Mouse (Mus musculus) liver, embryonic 14.5 days (tissue): ENCODE measurements around the gene Fermt2. TPM values are rescaled to one million over a fixed set of nuclear protein-coding genes. Genes with fewer than 3 reads are reported as not detected.
A peak's percentile ranks its signal among the peaks of the same experiment; 100 is the strongest.

Source experiments
- ATAC-seq: fragments of 200-750 bp; cut with Nextera tagmentation; 2 replicates; pipeline ENCODE4 v1.8.0; 2017; ENCODE audit warnings: moderate number of reproducible peaks, mild to moderate bottlenecking, moderate library complexity; ENCODE audit not compliant: insufficient read depth
- DNase-seq, 3 experiments: peaks; one replicate each; pipeline ENCODE4 v3.0.0-alpha.2; 2012 to 2013; ENCODE audit warnings: low read depth in 3 of 3, low spot score in 3 of 3
- H3K27ac ChIP-seq: fragments of 300-500 bp; sonication (generic); 2 replicates; pipeline ENCODE4 v1.5.1; 2014; ENCODE audit warnings: moderate library complexity, mild to moderate bottlenecking, control low read depth, inconsistent platforms
- H3K27me3 ChIP-seq: fragments of 300-500 bp; sonication (generic); 2 replicates; pipeline ENCODE4 v1.6.1; 2014; ENCODE audit warnings: mild to moderate bottlenecking, low read length, moderate library complexity; ENCODE audit not compliant: control insufficient read depth, insufficient read depth
- H3K36me3 ChIP-seq: fragments of 300-500 bp; sonication (generic); replicated peaks from 2 replicates; pipeline ENCODE4 v1.6.1; 2014; ENCODE audit warnings: low read depth; ENCODE audit not compliant: control insufficient read depth, insufficient read depth
- H3K4me1 ChIP-seq, 2 experiments: fragments of 200-500 bp in 1 of 2; fragments of 300-500 bp in 1 of 2; sonication (generic) in 1 of 2; replicated peaks; 2 replicates each; pipeline ENCODE4 v1.6.1; 2012 to 2014; ENCODE audit warnings: antibody characterized with exemption in 1 of 2, inconsistent platforms in 1 of 2, low read length in 1 of 2; ENCODE audit not compliant: control insufficient read depth in 2 of 2, insufficient read depth in 2 of 2
- H3K4me2 ChIP-seq: fragments of 300-500 bp; sonication (generic); 2 replicates; pipeline ENCODE4 v1.6.1; 2014; ENCODE audit warnings: low read depth, mild to moderate bottlenecking, control low read depth, moderate library complexity
- H3K4me3 ChIP-seq, 2 experiments: fragments of 200-500 bp in 1 of 2; fragments of 300-500 bp in 1 of 2; sonication (generic) in 1 of 2; 2 replicates each; pipeline ENCODE4 v1.5.1; 2012 to 2014; ENCODE audit warnings: low read depth in 2 of 2, low read length in 2 of 2, mild to moderate bottlenecking in 2 of 2, control low read depth in 1 of 2, inconsistent platforms in 1 of 2, moderate library complexity in 1 of 2; ENCODE audit not compliant: insufficient read depth in 1 of 2
- H3K9ac ChIP-seq: fragments of 300-500 bp; sonication (generic); replicated peaks from 2 replicates; pipeline ENCODE4 v1.6.1; 2014; ENCODE audit warnings: mild to moderate bottlenecking, control low read depth, moderate library complexity
- H3K9me3 ChIP-seq: fragments of 300-500 bp; sonication (generic); 2 replicates; pipeline ENCODE4 v1.6.1; 2016; ENCODE audit warnings: low read length, mixed read lengths; ENCODE audit not compliant: control insufficient read depth
- CTCF ChIP-seq: IDR thresholded peaks from 2 replicates; pipeline ENCODE4 v1.5.1; 2016; ENCODE audit warnings: antibody characterized with exemption, low read depth, control low read depth
- EP300 ChIP-seq: IDR thresholded peaks from 2 replicates; pipeline ENCODE4 v1.6.1; 2016; ENCODE audit warnings: antibody characterized with exemption, low read depth
- WGBS: fragments of 180-500 bp; shearing (Covaris S2); extraction: QIAGEN DNeasy Blood & Tissue Kit; methylation state at CpG from one replicate; pipeline ENCODE4 v1.1.7; 2014; ENCODE audit not compliant: insufficient replicate concordance; 5-methylcytosine and 5-hydroxymethylcytosine counted together
- polyA plus RNA-seq, 2 experiments: library from polyadenylated mRNA; depleted of rRNA in 1 of 2; stranded (reverse) in 1 of 2; unstranded in 1 of 2; fragments of >200 nt; fragmentation: Nextera tagmentation in 1 of 2; extraction: Ambion mirVana in 1 of 2; gene quantifications; 2 replicates each; pipeline versions ENCODE4 v1.2.1 to v1.2.3; 2012 to 2014

Gene Fermt2
- polyA plus RNA-seq, 2 experiments: 13.6 to 25.5 TPM

DNA sequence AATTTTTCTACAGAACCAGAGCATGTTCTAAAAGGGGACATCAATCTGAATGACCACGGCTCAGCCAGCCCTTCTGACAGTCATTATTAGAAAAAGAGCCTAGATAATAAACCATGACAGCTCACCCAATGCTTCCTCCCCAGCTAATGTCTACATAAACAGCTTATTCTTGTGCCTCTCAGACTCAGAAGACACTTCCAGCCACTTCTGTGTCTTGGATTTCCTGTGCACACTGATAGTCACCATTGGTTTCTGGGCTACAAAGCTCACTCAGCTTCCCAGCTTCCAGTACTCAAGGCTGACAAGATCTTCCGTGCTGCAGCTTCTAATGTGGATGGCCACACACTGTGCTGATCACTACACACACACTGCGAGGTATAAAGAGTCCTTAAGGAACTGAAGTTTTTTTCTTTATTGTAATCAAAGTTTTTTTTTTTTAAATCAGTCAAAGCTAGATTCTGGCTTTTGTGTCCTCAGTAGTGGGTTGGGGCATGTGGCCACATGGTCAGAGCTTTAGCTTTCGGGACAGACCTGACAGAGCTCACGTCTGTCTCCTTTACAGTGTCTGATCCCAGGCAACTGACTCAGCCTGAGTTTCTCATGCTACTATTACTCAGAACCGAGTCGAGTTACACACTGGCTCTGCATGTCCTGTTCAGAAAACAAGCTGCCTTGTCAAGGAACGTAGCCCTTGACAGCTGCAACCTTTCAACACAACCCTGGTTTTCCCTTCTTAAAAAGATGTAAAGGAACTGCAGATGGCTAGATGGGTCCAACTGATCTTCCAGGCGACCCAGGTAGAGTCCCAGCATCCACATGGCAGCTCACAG is 50.7 kb downstream of the Fermt2 start:
- H3K4me1 ChIP-seq: peaks cover 0 to 10% of the 10 kb centered on the region in 2 experiments; a peak in 2 of 4 replicates
- no peak overlapping the region for H3K9ac ChIP-seq
- no peaks in the 10 kb centered on the region for H3K27me3 ChIP-seq
- H3K36me3 ChIP-seq: no peaks in the 10 kb centered on the region
- DNase-seq (no peak), ATAC-seq (no peak)
- 58% methylated on average over 9 of the region's 9 CpGs for WGBS
- H3K9me3 ChIP-seq: no peaks in the 10 kb centered on the region
- H3K27ac ChIP-seq: no peak overlapping the region
- no peak overlapping the region for H3K4me2 ChIP-seq
- no peak overlapping the region for H3K4me3 ChIP-seq
- no peak for TF ChIP-seq CTCF
- no peak for TF ChIP-seq EP300

DNA sequence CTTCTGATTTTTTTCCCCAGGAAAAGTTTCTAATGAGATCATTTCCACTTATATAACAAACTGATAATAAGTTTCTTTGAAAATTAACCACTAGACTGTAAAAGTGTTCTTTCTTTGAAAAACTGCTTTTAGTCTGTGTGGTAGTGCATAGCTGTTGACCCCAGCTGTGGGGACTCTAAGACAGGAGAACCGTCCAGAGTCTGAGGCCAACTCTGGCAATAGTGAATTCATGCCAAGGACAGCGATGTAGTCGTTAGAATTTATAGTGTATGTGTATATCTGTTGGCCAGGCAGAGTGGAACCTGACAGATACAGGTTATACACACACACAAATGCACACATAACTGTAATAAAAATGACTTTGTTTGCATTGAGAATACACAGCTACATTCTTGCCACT is 51.4 kb downstream of the Fermt2 start:
- WGBS: 60% methylated on average over 3 of the region's 3 CpGs
- no peaks in the 10 kb centered on the region for H3K9me3 ChIP-seq
- H3K27ac ChIP-seq: no peak overlapping the region
- no peak overlapping the region for H3K4me3 ChIP-seq
- ATAC-seq: no peak
- no peak overlapping the region for H3K9ac ChIP-seq
- no peaks in the 10 kb centered on the region for H3K36me3 ChIP-seq
- no peak for DNase-seq
- H3K27me3 ChIP-seq: no peaks in the 10 kb centered on the region
- peaks cover 0 to 10% of the 10 kb centered on the region in 2 experiments; a peak in 2 of 4 replicates for H3K4me1 ChIP-seq
- no peak for TF ChIP-seq EP300
- TF ChIP-seq CTCF: no peak
- no peak overlapping the region for H3K4me2 ChIP-seq

DNA sequence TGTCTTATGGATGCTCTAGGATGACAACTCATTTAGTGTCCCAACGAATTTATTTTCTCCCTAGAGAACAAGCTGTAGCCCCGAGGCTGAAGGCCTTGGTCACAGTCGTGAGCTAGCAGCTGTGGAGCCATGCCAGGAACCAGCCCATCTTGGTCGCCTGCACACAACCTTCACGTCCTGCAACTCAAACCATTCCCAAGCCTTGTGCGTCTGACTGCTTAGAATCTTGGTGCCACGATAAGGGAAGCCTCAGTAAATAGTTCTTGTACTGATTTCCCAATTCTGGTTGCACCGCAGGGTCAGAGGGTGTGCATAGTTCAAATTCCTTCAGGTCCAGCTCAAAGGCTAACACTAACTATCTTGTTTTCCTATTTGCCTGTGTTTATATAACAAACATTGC is 52.3 kb downstream of the Fermt2 start:
- Histone ChIP-seq H3K9me3 (no peaks in the 10 kb centered on the region), H3K27ac (no peak overlapping the region), H3K4me1 (peaks cover 0 to 12% of the 10 kb centered on the region in 2 experiments; a peak in 2 of 4 replicates), H3K27me3 (no peaks in the 10 kb centered on the region), H3K9ac (no peak overlapping the region), H3K4me3 (no peak overlapping the region), H3K4me2 (no peak overlapping the region), H3K36me3 (no peaks in the 10 kb centered on the region)
- ATAC-seq: peak; percentile 43; the same call in 1 of the 2 replicates
- peak in 2 of 3 experiments; percentile 10 to 20 for DNase-seq
- 42% methylated on average over 8 of the region's 8 CpGs for WGBS
- TF ChIP-seq EP300: no peak
- no peak for TF ChIP-seq CTCF

DNA sequence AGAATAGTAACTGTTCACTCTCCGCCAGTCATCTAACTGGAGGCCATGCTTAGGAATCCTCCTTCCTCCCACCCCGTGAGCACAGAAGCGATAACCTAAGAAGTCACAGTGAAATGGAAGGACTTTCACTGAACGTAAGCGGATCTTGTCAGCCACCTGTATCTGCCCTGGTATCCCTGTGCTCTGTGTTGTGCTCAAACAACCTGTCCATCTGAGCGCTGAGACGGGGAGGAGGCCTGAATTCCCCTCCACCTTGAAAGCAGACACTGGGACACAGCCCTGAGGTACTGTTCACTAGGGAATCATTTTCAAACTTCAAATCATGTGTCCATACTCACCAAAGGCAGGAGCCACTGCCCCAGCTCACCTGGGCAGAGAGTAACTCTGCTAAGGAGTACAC is 52.9 kb downstream of the Fermt2 start:
- Histone ChIP-seq H3K27ac (no peak overlapping the region), H3K27me3 (no peaks in the 10 kb centered on the region), H3K9me3 (no peaks in the 10 kb centered on the region), H3K36me3 (no peaks in the 10 kb centered on the region), H3K9ac (no peak overlapping the region), H3K4me1 (peaks cover 0 to 12% of the 10 kb centered on the region in 2 experiments; a peak in 2 of 4 replicates), H3K4me3 (no peak overlapping the region), H3K4me2 (no peak overlapping the region)
- no peak for TF ChIP-seq CTCF
- no peak for TF ChIP-seq EP300
- WGBS: 82% methylated on average over 7 of the region's 7 CpGs
- no peak for ATAC-seq
- DNase-seq: no peak

DNA sequence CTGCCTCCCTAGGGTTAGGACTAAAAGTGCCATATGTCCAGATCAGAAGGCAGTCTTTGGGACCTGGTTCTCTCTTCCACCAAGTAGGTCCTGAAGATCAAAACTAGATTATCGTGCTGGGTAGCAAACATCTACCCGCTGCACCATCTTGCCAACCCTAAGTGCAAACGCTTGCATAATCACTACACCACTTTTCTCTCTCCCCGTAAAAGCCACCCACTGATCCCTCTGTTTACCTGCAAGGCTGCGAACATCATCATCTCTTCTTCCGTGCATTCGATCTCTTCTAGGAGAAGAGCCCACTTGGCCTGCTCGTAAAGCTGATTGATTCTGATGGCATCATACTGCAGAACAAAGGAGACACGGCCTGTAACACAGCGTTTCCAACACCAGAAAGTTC is 57.4 kb downstream of the Fermt2 start:
- 72% methylated on average over 10 of the region's 10 CpGs for WGBS

More for the DNA sequence above, 57.4 kb downstream of the Fermt2 start:
- H3K9me3 ChIP-seq: no peaks in the 10 kb centered on the region
- H3K27me3 ChIP-seq: no peaks in the 10 kb centered on the region
- ATAC-seq (no peak), DNase-seq (no peak)
- peaks cover 0 to 9% of the 10 kb centered on the region in 2 experiments; a peak in 2 of 4 replicates for H3K4me1 ChIP-seq
- H3K4me3 ChIP-seq: no peak overlapping the region
- H3K4me2 ChIP-seq: no peak overlapping the region
- H3K27ac ChIP-seq: no peak overlapping the region
- no peak for TF ChIP-seq EP300
- TF ChIP-seq CTCF: no peak
- no peaks in the 10 kb centered on the region for H3K36me3 ChIP-seq
- no peak overlapping the region for H3K9ac ChIP-seq
